Mouse (Mus musculus) liver, postnatal 0 days (tissue): Measurements from ENCODE around the gene Zfp423.

Experiments
- CTCF ChIP-seq: sonication (generic); IDR thresholded peaks from 2 replicates; pipeline ENCODE4 v1.5.1; 2016; ENCODE audit warnings: antibody characterized with exemption, low read depth
- EP300 ChIP-seq: IDR thresholded peaks from 2 replicates; pipeline ENCODE4 v1.6.1; 2016; ENCODE audit warnings: antibody characterized with exemption, low read depth, mild to moderate bottlenecking

GRCm38 (mm10) chr8:87663349-87664216 is 295.8 kb downstream of the Zfp423 start:
- peak; percentile 77 for TF ChIP-seq CTCF
- no peak for TF ChIP-seq EP300
